Mouse (Mus musculus) hindbrain, embryonic 12.5 days (tissue): ENCODE data around the gene Dock4. TPM values are rescaled to one million over a fixed set of nuclear protein-coding genes. Genes with fewer than 3 reads are reported as not detected.

Experiments used
- ATAC-seq: fragments of 200-750 bp; cut with Nextera tagmentation; 2 replicates; pipeline ENCODE4 v1.8.0; 2017; ENCODE audit warnings: moderate TSS enrichment; ENCODE audit not compliant: low FRiP score
- H3K27ac ChIP-seq: fragments of 300-500 bp; sonication (generic); 2 replicates; pipeline ENCODE4 v1.5.1; 2016; ENCODE audit warnings: mild to moderate bottlenecking
- H3K27me3 ChIP-seq: fragments of 300-500 bp; sonication (generic); 2 replicates; pipeline ENCODE4 v1.6.1; 2016; ENCODE audit warnings: mild to moderate bottlenecking
- H3K36me3 ChIP-seq: fragments of 300-500 bp; sonication (generic); 2 replicates; pipeline ENCODE4 v1.6.1; 2016; ENCODE audit warnings: mild to moderate bottlenecking
- H3K4me1 ChIP-seq: fragments of 300-500 bp; sonication (generic); 2 replicates; pipeline ENCODE4 v1.6.1; 2016
- H3K4me2 ChIP-seq: fragments of 300-500 bp; sonication (generic); replicated peaks from 2 replicates; pipeline ENCODE4 v1.6.1; 2016; ENCODE audit warnings: mild to moderate bottlenecking
- H3K4me3 ChIP-seq: fragments of 300-500 bp; sonication (generic); 2 replicates; pipeline ENCODE4 v1.5.1; 2016; ENCODE audit warnings: mild to moderate bottlenecking
- H3K9ac ChIP-seq: fragments of 300-500 bp; sonication (generic); 2 replicates; pipeline ENCODE4 v1.6.1; 2016; ENCODE audit warnings: mild to moderate bottlenecking, moderate library complexity
- H3K9me3 ChIP-seq: fragments of 300-500 bp; sonication (generic); replicated peaks from 2 replicates; pipeline ENCODE4 v1.6.1; 2016; ENCODE audit warnings: mild to moderate bottlenecking
- WGBS: fragments of 180-500 bp; shearing (Covaris S2); methylation state at CpG from one replicate; pipeline ENCODE4 v1.1.7; 2016; 5-methylcytosine and 5-hydroxymethylcytosine counted together
- polyA plus RNA-seq: library from polyadenylated mRNA; unstranded; fragments of >200 nt; fragmentation: Nextera tagmentation; extraction: Ambion mirVana; gene quantifications from 2 replicates; pipeline ENCODE4 v1.2.1, GENCODE M21; 2016

The Dock4 gene
- polyA plus RNA-seq, 1 experiment from 2014 or later, result 45.0 TPM

DNA sequence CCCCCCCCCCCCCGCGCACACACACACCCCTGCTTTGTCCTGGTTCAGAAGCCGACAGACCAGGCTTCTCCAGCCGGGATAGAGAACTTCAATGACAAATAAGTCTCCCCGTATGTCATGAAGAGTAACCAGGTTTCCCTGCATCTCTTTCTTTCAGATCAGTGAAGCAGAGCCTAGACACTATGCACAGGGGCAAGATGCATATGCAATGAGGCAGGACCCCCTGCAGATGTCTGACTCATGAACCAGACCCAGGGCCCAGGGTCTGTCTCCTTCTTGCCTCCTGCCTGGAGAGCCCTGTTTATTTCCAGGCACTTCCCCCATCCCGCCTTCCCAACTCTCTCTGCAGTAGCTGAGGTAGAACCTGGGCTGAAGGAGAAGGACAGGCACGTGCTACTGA, 448.0 kb downstream of the Dock4 start:
- Histone ChIP-seq H3K36me3 (no peaks in the 10 kb centered on the region), H3K27ac (no peak overlapping the region), H3K4me1 (no peaks in the 10 kb centered on the region), H3K4me3 (no peak overlapping the region), H3K27me3 (no peaks in the 10 kb centered on the region), H3K4me2 (no peak overlapping the region), H3K9ac (no peak overlapping the region), H3K9me3 (no peaks in the 10 kb centered on the region)
- 31% methylated on average over 4 of the region's 7 CpGs for WGBS
- ATAC-seq, result no peak

GRCm38 (mm10) chr12:40894695-40895094, 448.9 kb downstream of the Dock4 start:
- no peak for ATAC-seq
- Histone ChIP-seq H3K4me2 (no peak overlapping the region), H3K36me3 (no peaks in the 10 kb centered on the region), H3K4me1 (no peaks in the 10 kb centered on the region), H3K27ac (no peak overlapping the region), H3K27me3 (no peaks in the 10 kb centered on the region), H3K9me3 (no peaks in the 10 kb centered on the region), H3K9ac (no peak overlapping the region), H3K4me3 (no peak overlapping the region)
- 89% methylated on average over 5 of the region's 5 CpGs for WGBS

Other genes starting within 250 kb of the Dock4 start
- gene Lsmem1, start 246.5 kb upstream of the Dock4 start, polyA plus RNA-seq, result 0.31 TPM in 1 of 2 replicates, not detected in the other
- gene Ifrd1, start 197.4 kb upstream of the Dock4 start, polyA plus RNA-seq, result 150 and 155 TPM in 2 replicates
- 32.3 and 33.8 TPM in 2 replicates for gene Zfp277, start 50 bp upstream of the Dock4 start, polyA plus RNA-seq